Mouse (Mus musculus) hindbrain, embryonic 11.5 days (tissue): ENCODE measurements around the gene Taf6l. TPM values are rescaled to one million over a fixed set of nuclear protein-coding genes. Genes with fewer than 3 reads are reported as not detected.
A peak's percentile ranks its signal among the peaks of the same experiment; 100 is the strongest.

Experiments
- ATAC-seq: fragments of 200-750 bp; cut with Nextera tagmentation; 2 replicates; pipeline ENCODE4 v1.8.0; 2017; ENCODE audit warnings: mild to moderate bottlenecking, moderate TSS enrichment, moderate library complexity; ENCODE audit not compliant: low FRiP score
- DNase-seq: peaks from one replicate; pipeline ENCODE4 v3.0.0-alpha.2; 2015; ENCODE audit warnings: low spot score
- H3K27ac ChIP-seq: fragments of 300-500 bp; sonication (generic); 2 replicates; pipeline ENCODE4 v1.5.1; 2014; ENCODE audit warnings: mild to moderate bottlenecking, low read depth, low read length
- H3K27me3 ChIP-seq: fragments of 300-500 bp; sonication (generic); 2 replicates; pipeline ENCODE4 v1.6.1; 2014; ENCODE audit warnings: mild to moderate bottlenecking, low read length, moderate library complexity, mixed read lengths; ENCODE audit not compliant: control insufficient read depth, insufficient read depth
- H3K36me3 ChIP-seq: fragments of 300-500 bp; sonication (generic); 2 replicates; pipeline ENCODE4 v1.6.1; 2014; ENCODE audit warnings: mild to moderate bottlenecking, low read length, moderate library complexity, mixed read lengths; ENCODE audit not compliant: control insufficient read depth, insufficient read depth
- H3K4me1 ChIP-seq: fragments of 300-500 bp; sonication (generic); replicated peaks from 2 replicates; pipeline ENCODE4 v1.6.1; 2014; ENCODE audit warnings: low read length, mixed read lengths; ENCODE audit not compliant: control insufficient read depth, insufficient read depth
- H3K4me2 ChIP-seq: fragments of 300-500 bp; sonication (generic); replicated peaks from 2 replicates; pipeline ENCODE4 v1.6.1; 2014; ENCODE audit warnings: mild to moderate bottlenecking, low read depth, low read length
- H3K4me3 ChIP-seq: fragments of 300-500 bp; sonication (generic); 2 replicates; pipeline ENCODE4 v1.5.1; 2014; ENCODE audit warnings: low read depth, low read length
- H3K9ac ChIP-seq: fragments of 300-500 bp; sonication (generic); 2 replicates; pipeline ENCODE4 v1.6.1; 2014; ENCODE audit warnings: low read depth, low read length
- H3K9me3 ChIP-seq: fragments of 300-500 bp; sonication (generic); 2 replicates; pipeline ENCODE4 v1.6.1; 2016; ENCODE audit warnings: low read length; ENCODE audit not compliant: control insufficient read depth
- WGBS: fragments of 180-500 bp; shearing (Covaris S2); extraction: QIAGEN DNeasy Blood & Tissue Kit; methylation state at CpG from one replicate; pipeline ENCODE4 v1.1.7; 2014; 5-methylcytosine and 5-hydroxymethylcytosine counted together
- polyA plus RNA-seq: library from polyadenylated mRNA; unstranded; fragments of >200 nt; fragmentation: Nextera tagmentation; extraction: Ambion mirVana; gene quantifications from 2 replicates; pipeline ENCODE4 v1.2.1, GENCODE M21; 2014

The Taf6l gene
- polyA plus RNA-seq, 1 experiment from 2014 or later: 15.4 TPM

GRCm38 (mm10) chr19:8757471-8757998, 28.7 kb downstream of the Taf6l start:
- peak; percentile 6; the same call in 1 of the 2 replicates for ATAC-seq

GRCm38 (mm10) chr19:8756635-8757387, 29.4 kb downstream of the Taf6l start, which contains the start of gene Nxf1:
Nxf1 (plus strand) TSS chr19:8757073.
- ATAC-seq (peak; percentile 93), DNase-seq (peak; percentile 98)
- peak within 1 kb of the TSS; percentile 84 for H3K4me3 ChIP-seq
- H3K27ac ChIP-seq: peak within 1 kb of the TSS; percentile 72
- peaks cover 4% of the 10 kb centered on the region for H3K4me1 ChIP-seq
- peak within 1 kb of the TSS; percentile 87 for H3K9ac ChIP-seq
- under 1% methylated on average over 75 of the region's 75 CpGs for WGBS
- H3K9me3 ChIP-seq: no peaks in the 10 kb centered on the region
- H3K36me3 ChIP-seq: peaks cover 6% of the 10 kb centered on the region
- no peaks in the 10 kb centered on the region for H3K27me3 ChIP-seq
- H3K4me2 ChIP-seq: peak within 1 kb of the TSS; percentile 63

More at GRCm38 (mm10) chr19:8757471-8757998, 28.7 kb downstream of the Taf6l start:
- no peaks in the 10 kb centered on the region for H3K27me3 ChIP-seq
- H3K9me3 ChIP-seq: no peaks in the 10 kb centered on the region
- H3K4me1 ChIP-seq: peaks cover 4% of the 10 kb centered on the region
- WGBS: 8% methylated on average over 14 of the region's 14 CpGs
- H3K4me2 ChIP-seq: peak overlapping the region; percentile 63
- DNase-seq: no peak
- H3K36me3 ChIP-seq: peaks cover 6% of the 10 kb centered on the region
- H3K4me3 ChIP-seq: peak overlapping the region; percentile 84
- H3K27ac ChIP-seq: peak overlapping the region; percentile 72; the same call in 1 of the 2 replicates
- peak overlapping the region; percentile 87 for H3K9ac ChIP-seq

DNA sequence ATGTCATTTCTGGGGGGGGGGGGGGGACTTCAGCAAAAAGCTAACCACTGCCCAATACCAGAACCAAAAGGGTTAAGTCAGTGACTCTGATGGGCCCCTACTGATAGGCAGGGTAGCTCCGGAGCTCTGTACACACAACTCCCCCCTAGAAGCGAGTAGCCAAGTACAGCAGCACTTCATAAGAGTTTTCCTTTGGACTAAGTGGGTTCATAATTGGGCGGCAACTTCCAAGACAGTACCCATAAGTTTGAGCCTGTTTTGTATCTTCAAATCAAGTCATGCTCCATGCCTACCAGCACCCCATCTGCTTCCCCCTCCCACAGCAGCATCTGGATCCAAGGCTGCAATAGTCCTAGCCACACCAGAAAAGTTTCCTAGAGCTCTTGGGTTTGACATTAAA, 30.6 kb downstream of the Taf6l start:
- Histone ChIP-seq H3K36me3 (peaks cover 10% of the 10 kb centered on the region), H3K4me2 (no peak overlapping the region), H3K4me3 (no peak overlapping the region), H3K4me1 (peaks cover 4% of the 10 kb centered on the region), H3K27ac (no peak overlapping the region), H3K9me3 (no peaks in the 10 kb centered on the region), H3K9ac (no peak overlapping the region), H3K27me3 (no peaks in the 10 kb centered on the region)
- 78% methylated on average over 3 of the region's 3 CpGs for whole genome bisulfite sequencing
- no peak for DNase-seq
- no peak for ATAC-seq

- H3K36me3 ChIP-seq: peaks cover 10% of the 10 kb centered on the region
- H3K4me2 ChIP-seq: no peak overlapping the region
- no peaks in the 10 kb centered on the region for H3K9me3 ChIP-seq
- no peak overlapping the region for H3K9ac ChIP-seq
- no peak overlapping the region for H3K4me3 ChIP-seq
- H3K27ac ChIP-seq: no peak overlapping the region
- H3K27me3 ChIP-seq: no peaks in the 10 kb centered on the region
- 0 out of 2 replicates have a peak, but pooled peaks cover 4% of the 10 kb centered on the region for H3K4me1 ChIP-seq
- DNase-seq (no peak), ATAC-seq (no peak)
- WGBS: 76% methylated on average over 2 of the region's 2 CpGs
These were observed 38.8 kb downstream of the Taf6l start for GRCm38 (mm10) chr19:8747368-8747767.

GRCm38 (mm10) chr19:8745382-8745781, 40.8 kb downstream of the Taf6l start:
- no peaks in the 10 kb centered on the region for H3K27me3 ChIP-seq
- H3K27ac ChIP-seq: no peak overlapping the region
- 89% methylated on average over 1 of the region's 1 CpGs for WGBS
- 0 out of 2 replicates have a peak, but pooled peaks cover 6% of the 10 kb centered on the region for H3K4me1 ChIP-seq
- peaks cover 7% of the 10 kb centered on the region for H3K36me3 ChIP-seq
- H3K4me2 ChIP-seq: no peak overlapping the region
- ATAC-seq: no peak
- H3K4me3 ChIP-seq: no peak overlapping the region
- no peak for DNase-seq
- no peaks in the 10 kb centered on the region for H3K9me3 ChIP-seq
- H3K9ac ChIP-seq: no peak overlapping the region

GRCm38 (mm10) chr19:8742176-8742575, 44.0 kb downstream of the Taf6l start:
- Histone ChIP-seq H3K36me3 (peaks cover 2% of the 10 kb centered on the region; the same call in 1 of the 2 replicates), H3K27ac (no peak overlapping the region)

DNA sequence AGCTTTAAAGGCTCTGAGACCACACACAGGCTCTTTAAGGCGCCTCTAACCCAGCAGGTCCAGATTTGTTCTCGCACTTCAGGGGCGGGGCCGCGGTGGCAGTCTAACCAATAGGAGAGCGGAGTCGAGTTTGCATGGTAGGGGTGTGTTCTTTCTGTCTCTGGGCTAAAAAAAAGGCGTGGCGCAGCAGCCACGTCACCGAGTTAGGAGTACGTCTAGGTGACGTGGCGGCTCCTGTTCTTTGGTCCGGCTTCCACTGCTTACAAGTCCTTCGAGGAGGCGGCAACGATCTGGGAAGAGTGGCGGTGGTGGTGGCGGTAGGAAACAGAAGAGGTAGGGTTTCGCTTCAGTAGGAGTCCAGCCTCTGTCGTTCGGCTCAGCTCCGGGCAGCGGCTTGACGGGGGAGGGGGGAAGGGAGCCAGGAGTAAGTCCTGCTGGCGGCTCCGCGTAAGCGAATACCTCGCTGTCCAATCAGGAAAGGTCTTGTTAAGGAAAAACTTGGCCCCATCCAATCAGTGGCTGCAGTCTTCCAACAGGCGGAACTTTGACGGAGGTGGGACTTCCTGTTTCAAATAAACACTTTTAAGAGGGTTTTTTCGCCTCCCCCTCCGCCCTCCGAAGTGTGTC, 44.9 kb downstream of the Taf6l start, which contains the start of gene Stx5a:
Stx5a (plus strand) TSS at position 171 of the 627 bp plus-strand sequence.
- H3K4me3 ChIP-seq: peak within 1 kb of the TSS; percentile 47
- 0 out of 2 replicates have a peak, but pooled peaks cover 6% of the 10 kb centered on the region for H3K4me1 ChIP-seq
- peak; percentile 98 for ATAC-seq
- H3K4me2 ChIP-seq: peak within 1 kb of the TSS; percentile 47
- WGBS: under 1% methylated on average over 36 of the region's 36 CpGs
- no peaks in the 10 kb centered on the region for H3K36me3 ChIP-seq
- H3K9me3 ChIP-seq: no peaks in the 10 kb centered on the region
- H3K27me3 ChIP-seq: no peaks in the 10 kb centered on the region
- H3K27ac ChIP-seq: peak within 1 kb of the TSS; percentile 86
- H3K9ac ChIP-seq: peak within 1 kb of the TSS; percentile 43
- peak; percentile 96 for DNase-seq

More at GRCm38 (mm10) chr19:8742176-8742575, 44.0 kb downstream of the Taf6l start:
- H3K4me3 ChIP-seq: peak overlapping the region; percentile 47
- H3K27me3 ChIP-seq: no peaks in the 10 kb centered on the region
- ATAC-seq (no peak), DNase-seq (no peak)
- H3K4me1 ChIP-seq: 0 out of 2 replicates have a peak, but pooled peaks cover 6% of the 10 kb centered on the region
- H3K9ac ChIP-seq: peak overlapping the region; percentile 38
- 18% methylated on average over 14 of the region's 14 CpGs for WGBS
- H3K9me3 ChIP-seq: no peaks in the 10 kb centered on the region
- peak overlapping the region; percentile 47 for H3K4me2 ChIP-seq

- Histone ChIP-seq H3K27me3 (no peaks in the 10 kb centered on the region), H3K36me3 (no peaks in the 10 kb centered on the region), H3K4me1 (0 out of 2 replicates have a peak, but pooled peaks cover 6% of the 10 kb centered on the region), H3K4me2 (peak within 1 kb of the TSS; percentile 27), H3K27ac (peak within 1 kb of the TSS; percentile 86), H3K9ac (peak within 1 kb of the TSS; percentile 43), H3K9me3 (no peaks in the 10 kb centered on the region), H3K4me3 (peak within 1 kb of the TSS; percentile 47)
- 68% methylated on average over 14 of the region's 14 CpGs for WGBS
- ATAC-seq (no peak), DNase-seq (no peak)
These were observed 45.6 kb downstream of the Taf6l start, which contains the start of gene 1700092M07Rik for GRCm38 (mm10) chr19:8740603-8741002. 1700092M07Rik (plus strand) TSS chr19:8740718.
